Mouse (Mus musculus): ENCODE results near the gene Ifit3.
"Not testable (repeated sequence)": the region's sequence is repeated elsewhere in the genome, so short reads cannot be mapped to it uniquely, and the experiment has no call there.

Ifit3 gene

DNA sequence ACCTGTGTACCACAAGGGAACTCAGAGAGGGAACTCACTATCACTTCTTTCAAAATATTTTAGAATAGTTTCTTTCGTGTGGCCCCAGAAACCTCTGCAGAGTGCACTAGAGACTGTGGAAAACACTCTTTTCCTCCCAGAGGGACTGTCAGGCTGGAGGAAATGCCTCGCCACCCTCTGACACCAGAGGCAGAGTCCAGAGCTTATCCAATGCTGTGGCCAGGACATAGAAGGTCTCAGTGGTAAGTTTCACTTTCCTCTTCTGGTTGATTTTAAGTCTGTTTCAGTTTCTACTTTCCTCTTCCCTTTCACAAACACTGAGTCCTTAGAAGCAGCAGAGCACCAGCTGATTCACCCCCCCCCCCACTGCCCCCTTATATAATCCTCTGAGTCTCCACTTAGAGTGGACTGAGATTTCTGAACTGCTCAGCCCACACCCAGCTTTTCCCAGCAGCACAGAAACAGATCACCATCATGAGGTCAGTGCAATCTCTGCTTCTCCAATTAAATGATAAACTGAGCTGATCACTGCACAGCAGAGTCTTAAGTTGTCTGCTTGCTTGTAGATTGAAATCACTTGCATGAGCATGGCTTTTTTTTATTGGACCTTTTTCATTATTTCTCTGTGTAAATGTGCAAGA, at the start of gene Ifit3:
Gene Ifit3 (plus strand): TSS at position 406 of the 641 bp plus-strand sequence.
- not testable (repeated sequence) for DNase-seq (ENCODE audit: low read depth, low spot score)

DNA sequence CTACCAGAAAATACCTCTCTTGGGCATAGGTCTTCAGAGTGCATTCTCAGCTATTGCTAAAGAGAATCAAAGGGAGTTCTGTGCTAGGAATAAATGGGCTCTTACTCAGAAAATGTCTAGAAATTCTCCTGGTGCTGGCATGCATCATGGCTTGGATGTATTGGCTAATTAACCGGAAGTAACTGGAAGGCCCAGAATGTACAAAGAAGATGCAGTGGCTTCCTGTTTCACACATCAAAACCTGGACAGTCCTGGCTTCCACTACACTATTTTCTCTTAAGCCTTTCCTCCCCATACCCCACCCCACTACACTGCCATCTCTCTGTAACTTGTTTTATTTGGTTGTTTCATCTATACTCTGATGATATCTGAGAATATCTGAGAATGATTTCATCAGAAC, 43.9 kb upstream of the Ifit3 start:
- no peak for DNase-seq (ENCODE audit: low read depth, low spot score)

DNA sequence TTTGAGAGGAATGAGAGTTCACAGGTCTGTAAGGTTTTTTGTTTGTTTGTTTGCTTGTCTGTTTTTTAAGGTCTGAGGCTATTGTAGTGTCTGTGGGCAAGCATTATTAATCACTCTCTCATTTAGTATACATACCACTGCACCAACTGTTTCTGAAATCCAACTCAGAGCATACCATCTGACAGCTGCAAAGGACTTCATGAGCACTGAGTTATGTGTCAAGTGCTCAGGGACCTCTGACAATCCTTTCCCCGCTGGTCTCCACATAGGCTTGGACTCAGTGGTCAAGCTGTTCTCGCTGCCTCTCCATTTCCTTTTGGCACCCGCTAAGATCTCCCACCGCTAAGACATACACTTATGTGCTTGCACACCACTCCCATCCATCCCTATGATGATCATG, 37.1 kb upstream of the Ifit3 start:
- DNase-seq (ENCODE audit: low read depth, low spot score) = no peak

DNA sequence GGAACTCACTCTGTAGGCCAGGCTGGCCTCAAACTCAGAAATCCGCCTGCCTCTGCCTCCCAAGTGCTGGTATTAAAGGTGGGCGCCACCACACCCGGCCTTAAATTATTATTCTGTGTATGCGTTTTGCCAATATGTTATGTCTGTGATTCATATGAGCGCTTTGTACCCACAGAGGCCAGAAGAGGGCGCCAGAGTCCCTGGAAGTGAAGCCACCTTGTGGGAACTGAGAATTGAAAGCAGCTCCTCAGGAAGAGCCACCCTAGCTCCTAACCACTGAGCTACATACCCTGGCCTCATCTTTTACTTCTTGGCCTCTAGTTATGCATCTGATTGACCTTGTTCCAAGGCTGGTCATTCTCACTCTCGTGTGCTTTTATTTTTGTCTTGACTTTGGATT, 35.4 kb upstream of the Ifit3 start:
- peak; percentile 67 for DNase-seq (ENCODE audit: low read depth, low spot score)

DNA sequence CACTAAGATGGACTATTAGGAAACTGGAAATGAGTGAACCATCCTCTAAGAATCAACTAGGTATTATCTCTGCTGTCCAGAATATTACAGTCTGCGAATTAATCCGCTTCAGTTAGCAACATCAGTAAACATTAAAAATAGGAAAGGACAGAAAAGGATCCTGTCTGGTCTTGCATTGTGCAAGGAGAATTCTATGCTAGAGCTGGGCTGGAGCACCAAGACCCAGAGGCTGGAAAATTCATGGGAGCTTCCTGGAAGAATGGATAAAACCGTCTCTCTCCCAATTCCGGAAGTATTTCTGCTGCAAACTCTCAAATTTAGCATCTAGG, 33.2 kb upstream of the Ifit3 start:
- DNase-seq (ENCODE audit: low read depth, low spot score) = no peak

DNA sequence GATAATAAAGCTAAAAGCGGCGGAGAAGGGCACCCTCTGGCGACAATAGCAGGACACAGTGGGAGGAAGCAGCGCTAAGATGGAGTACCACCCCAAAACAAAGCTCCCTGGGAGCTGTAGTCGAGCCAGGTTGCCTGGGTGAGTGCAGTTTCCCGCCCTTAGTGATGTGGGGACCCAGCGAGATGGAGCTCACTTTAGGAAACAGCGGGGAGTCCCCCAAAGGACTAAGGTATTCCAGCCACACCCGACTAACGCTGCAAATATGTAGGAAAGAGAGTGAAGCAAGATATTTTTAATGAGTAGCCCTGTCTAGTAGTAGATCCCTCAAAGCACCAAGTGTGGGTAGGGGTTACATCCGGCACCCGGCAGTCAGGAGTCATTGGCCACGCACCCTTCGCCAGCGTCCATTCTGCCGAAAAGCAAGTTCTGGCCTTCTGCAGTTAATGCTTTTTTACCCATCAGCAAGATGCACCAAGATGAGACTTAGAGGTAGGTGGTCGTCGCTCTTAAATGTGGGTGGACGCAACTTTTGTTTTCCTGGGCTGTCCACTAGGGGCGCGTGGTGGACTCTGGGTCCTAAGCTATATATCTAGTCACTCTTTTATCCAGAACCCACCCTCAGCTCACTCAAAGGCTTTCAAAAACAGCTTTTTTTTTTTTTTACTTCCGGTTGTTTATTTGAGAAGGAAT, 32.7 kb upstream of the Ifit3 start, which contains the start of gene Ifit2:
Gene Ifit2 (plus strand): TSS at position 161 of the 690 bp plus-strand sequence.
- peak; percentile 76 for DNase-seq (ENCODE audit: low read depth, low spot score)

DNA sequence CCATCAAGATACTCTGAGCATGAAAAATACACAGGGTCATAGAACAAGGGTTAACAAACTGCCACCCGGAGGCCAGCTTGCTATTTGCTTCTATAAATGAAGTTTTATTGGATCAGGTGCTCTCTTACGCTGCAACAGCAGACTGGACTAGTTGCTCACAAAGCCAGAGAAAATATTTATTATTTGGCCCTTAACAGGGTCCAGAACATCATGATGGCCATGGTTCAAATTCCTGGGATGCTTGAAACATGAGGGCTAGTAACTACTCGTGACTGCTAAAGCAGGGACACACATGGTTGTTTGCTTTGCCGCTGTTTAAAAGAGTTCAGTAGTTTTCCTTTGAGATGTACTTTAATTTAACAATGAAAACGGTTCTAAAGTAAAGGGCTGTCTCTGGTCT, 31.4 kb upstream of the Ifit3 start:
- no peak for DNase-seq (ENCODE audit: low read depth, low spot score)

DNA sequence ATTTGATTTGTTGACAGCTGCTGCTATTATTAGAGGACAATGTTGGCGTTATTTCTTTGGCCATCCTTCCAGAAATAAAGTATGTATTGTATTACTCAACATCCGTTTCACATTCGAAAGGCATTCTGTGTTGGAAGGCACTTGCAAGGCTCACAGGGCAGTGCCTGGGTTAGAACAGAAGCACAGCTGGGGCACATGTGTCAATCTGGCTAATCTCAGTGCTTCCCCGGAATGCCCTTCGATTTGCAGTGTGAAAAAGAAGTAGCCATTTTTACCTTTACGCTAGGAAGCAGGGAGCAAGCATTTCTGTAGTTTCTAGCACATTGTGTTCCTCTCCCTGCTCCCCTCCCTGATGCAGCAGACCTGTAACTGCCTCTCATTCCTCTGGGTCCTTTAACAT, 30.3 kb upstream of the Ifit3 start:
- DNase-seq (ENCODE audit: low read depth, low spot score) = no peak

DNA sequence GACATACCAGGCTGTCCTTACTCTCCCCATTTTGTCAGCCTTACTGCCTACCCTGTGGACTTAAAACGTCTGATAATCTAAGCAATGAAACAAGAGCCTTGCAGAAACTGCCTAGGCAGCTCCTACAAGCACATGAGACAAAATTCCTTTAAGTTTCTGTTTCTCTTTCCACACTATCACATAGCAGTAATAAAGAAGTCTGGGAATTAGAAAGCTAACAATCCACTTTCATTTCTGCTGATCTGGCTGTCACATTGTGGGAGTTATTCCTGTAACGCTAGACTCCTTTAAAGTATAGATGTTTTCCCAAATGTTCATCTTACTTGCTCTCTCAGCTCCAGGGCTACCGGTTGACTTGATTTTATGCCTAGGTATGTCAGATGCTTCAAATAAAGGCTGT, 29.8 kb upstream of the Ifit3 start:
- no peak for DNase-seq (ENCODE audit: low read depth, low spot score)

DNA sequence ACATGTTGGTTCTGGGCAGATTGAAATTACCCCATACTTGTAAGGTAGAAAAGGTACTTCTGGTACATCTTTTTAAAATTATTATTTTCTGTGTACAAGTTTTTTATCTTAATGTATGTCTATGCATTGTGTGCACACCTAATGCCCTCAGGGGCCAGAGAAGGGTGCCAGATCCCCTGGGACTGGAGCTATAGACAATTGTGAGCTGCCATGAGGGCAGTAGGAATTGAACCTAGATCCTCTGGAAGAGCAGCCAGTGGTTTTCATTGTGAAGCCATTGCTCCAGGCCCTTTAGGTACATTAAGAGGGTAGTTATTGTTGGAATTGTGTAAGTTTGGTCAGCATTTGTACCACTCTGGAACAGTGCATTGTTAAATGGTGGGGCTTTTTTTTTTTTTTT, 29.3 kb upstream of the Ifit3 start:
- no peak for DNase-seq (ENCODE audit: low read depth, low spot score)

DNA sequence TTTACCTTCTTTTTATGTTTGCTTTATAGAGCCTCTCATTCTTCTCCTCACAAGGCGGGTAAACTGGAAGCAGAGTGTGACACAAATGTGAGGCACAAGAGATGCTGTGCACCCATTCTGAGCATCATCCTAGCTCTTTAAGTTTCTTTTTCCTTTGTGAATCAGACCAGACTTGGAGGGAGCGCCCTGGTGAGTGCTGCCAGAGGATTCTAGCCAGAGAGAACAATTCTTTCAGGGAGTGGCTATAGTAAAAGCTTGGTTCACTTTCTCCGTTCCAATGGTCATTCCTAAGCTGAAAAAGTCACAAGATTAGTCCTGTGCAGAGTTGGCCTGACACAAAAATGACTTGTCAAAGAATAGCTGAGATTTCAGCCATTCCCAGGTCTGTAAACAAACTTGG, 26.7 kb upstream of the Ifit3 start:
- no peak for DNase-seq (ENCODE audit: low read depth, low spot score)

DNA sequence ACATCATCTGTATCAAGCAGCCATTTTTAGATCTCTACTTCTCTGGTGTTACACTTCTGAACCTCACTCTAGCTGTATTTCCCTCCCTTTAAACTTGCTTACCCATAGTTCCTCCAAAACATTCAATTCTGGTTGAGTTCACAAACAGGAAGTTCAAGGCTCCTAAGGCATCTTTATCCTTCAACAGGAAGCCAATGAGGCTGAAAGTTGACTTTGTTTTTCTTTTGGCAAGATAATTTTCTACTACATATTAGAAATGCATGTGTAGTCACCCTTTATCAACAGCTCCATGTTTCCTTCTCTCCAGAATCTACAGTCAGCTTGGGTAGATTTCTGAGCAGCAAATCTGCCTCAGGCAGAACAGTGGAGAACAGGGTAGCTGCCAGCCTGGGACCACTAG, 20.8 kb upstream of the Ifit3 start:
- DNase-seq (ENCODE audit: low read depth, low spot score) = no peak

DNA sequence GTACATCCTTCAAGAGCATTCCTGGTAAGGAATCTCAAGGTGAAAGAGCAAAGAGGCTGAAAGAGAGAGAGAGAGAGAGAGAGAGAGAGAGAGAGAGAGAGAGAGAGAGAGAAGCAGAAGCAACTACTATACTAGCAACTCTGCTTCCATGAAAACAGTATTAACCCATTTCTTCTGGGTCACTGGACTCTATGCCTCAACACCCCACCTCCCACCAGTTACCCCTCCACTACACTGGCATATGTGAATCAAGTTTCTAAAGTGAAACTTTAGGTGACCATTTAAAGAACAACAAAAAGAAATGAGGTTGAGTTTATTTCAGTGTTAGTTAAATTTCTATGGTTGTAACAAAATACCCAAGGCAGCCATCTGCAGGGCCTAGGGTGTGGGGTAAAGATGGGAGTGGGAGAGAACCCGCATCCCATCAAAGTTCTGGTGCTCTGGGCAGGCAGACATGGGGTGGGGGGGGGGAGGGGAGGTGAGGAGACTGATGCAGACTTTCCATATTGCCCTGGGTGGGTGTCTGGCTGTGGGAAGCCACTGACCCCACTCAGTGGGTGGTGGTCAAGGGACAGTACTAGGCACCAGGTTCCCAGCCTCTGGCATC, 17.1 kb upstream of the Ifit3 start:
- no peak for DNase-seq (ENCODE audit: low read depth, low spot score)

DNA sequence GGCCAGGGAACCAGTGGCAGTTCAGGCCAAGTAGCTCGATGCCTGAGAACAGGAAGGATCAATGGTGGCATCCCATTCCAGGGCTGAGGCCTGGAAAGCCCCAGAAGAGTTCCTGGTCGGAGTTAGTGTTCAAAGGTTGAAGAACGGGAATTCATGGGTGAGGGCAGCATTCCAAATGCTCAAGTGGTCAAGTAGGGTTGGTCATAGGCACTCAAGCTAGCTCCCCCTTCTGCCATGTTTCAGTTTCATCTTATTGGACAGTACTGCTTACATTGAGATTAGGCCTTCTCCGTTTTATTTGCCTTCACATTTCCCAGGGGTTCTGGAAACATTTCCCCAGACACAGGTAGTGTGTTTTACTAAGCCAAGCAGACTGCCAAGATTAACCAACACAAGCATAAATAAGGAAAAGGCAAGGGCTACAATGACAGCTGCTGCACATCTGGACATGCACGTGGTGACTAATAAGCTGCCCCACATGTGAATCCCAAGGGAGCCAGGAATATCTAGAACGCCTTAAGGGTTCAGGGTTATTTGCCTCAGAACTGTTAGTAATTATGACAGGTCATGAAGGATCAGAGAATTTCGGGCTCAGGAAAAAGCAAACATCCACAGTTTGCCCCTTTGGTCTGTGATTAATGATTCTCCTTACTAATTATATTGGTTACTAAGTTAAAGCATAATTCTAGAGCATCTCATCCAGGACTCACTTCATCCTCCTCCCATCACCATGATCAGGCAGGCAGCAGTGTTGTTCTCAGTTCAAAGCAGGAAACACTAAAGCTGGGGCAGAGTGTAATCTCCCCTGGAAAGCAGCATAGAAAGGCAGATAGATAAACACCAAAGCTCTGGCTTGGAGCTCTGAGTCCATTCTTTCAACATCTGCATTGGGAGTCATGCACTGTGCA, 14.1 kb upstream of the Ifit3 start:
- peak; percentile 41 for DNase-seq (ENCODE audit: low read depth, low spot score)

DNA sequence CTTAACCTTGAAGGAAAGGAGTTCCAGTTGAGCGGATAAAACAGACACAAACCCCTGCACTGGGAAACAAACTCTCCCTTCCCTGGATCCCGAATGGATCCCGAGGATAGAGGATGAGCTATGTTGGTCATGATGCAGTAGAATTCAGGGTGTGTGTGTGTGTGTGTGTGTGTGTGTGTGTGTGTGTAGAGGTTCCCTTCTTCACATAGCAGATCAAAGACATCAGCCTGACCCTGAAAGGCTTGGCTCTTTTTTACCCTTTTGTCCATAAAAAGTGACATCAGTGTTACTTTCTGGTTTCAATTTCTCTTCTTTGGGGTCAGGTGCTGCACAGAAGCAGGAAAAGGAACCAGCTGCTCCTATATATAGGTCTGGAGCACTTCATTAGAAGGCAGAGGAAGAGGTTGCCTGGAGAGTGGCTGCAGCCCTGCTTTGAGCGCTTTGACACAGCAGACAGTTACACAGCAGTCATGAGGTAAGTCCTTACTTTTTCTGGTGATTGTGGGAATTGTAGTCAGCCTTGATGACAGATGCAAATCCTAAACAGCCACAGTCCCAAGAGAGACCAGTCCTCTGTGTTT, 13.3 kb upstream of the Ifit3 start:
- peak; percentile 16 for DNase-seq (ENCODE audit: low read depth, low spot score)

DNA sequence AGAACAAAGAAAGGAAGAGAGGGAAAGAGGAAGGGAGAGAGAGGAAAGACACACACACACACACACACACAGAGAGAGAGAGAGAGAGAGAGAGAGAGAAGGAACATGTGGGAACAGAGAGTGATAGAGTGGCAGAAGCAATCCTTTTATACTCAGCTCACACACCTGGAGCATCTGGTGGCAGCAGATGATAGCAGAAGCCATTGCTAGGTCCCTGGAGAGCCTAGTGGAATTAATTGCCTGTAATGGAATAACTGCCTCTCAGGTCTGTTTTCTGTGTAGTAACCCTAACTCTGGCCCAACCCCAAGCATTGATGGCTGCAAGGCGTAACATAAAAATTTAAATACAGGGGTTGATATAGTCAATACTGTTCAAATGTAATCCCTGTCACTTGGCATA, 12.3 kb upstream of the Ifit3 start:
- DNase-seq (ENCODE audit: low read depth, low spot score) = no peak

DNA sequence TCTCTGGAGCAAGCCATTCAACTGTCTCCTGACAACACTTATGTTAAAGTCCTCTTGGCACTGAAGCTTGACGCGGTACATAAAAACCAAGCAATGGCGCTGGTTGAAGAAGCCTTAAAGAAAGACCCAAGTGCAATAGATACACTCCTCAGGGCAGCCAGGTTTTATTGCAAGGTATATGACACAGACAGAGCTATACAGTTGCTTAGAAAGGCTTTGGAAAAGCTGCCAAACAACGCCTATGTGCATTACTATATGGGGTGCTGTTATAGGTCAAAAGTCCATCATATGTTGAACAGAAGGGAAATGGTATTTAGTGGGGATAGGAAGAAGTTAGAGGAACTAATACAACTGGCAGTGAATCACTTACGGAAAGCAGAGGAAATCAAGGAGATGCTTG, 9.7 kb upstream of the Ifit3 start:
- DNase-seq (ENCODE audit: low read depth, low spot score) = no peak

DNA sequence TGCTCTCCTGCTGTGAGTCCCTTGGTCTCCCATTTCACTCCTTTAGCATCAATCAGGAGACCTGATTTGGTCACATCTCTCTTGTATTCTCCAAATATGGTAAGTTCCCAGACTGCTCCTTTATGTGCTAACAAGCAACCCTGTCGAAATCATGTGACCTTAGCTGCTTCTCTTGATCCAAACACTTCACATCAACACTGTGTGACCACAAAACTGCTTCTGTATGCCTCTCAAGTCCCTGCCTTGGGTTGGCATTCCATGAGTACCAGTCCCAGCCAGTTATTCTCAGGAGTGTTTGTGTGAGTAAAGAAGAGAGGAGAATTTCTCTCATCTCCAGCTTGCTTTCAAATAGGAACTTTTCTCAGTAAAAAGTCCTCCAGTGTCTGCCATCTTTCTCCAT, 6.2 kb upstream of the Ifit3 start:
- DNase-seq (ENCODE audit: low read depth, low spot score) = no peak

DNA sequence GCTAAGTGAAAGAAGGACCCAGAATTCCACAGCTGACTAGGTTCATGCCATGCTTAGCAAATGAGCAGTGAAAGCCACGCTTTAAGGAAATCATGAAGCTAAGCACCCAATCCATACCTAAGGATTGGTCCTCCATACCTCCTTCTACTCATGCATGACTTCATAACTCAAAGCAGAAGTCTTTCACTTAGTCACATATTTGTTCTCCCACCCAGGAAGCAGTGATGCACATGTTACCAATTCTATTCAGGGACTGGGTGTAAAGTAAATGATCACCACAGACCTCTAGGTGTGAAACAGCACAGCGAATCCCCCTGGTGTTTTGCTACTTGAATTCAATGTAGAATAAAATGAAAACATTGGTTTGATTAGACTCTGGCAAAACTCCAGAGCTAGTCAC, 635 bp upstream of the Ifit3 start:
- DNase-seq (ENCODE audit: low read depth, low spot score) = not testable (repeated sequence)

DNA sequence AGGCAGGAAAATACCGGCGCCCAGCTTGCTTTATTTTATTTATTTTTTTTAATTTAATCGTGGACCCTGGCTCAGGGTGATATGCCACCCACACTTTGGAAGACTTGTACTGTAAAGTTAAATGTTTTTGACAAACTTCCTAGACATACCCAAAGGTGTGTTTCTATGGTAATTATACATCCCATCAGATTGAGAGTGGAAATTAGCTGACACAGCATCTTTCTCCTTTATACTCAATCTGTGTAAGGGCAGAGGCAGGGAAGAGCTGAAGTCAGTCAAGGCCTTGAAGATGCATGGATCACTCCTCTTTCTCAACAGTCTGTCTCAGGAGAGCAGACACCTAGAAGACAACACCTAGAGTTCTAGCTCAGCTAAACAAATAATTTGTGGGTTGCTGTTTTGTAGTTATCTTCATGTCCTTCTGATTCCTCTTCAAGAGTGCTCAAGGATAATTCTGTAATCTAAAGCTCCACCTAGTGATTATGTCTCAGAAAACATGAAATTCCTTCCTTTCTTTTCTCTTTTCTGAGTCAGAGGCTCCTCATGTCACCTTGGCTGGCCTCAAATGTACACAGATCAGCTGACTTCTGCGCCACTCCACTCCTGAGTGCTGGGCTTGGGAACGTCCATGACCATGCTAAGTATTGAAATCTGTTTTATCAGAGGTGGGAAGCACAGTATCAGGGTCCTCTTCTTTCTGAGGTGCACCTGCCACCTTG, 2.6 kb downstream of the Ifit3 start:
- not testable (repeated sequence) for DNase-seq (ENCODE audit: low read depth, low spot score)
